8 mouse cellular contexts compared by ENCODE assay signal in genomic region chr1:86501114-86501532, GRCm38 (mm10). TPM values are rescaled to one million over a fixed set of nuclear protein-coding genes. Genes with fewer than 3 reads are reported as not detected.
DNase-seq lines count a peak whose midpoint lies in the region; ATAC-seq and TF ChIP-seq lines count a peak whose summit lies in the region.

No protein-coding gene starts in this region.

- H3K4me3 ChIP-seq in C2C12 (ENCODE audit: insufficient read depth, poor library complexity, severe bottlenecking) = no peak overlapping the region
- H3K4me3 ChIP-seq in embryonic facial prominence, embryonic 14.5 days (ENCODE audit: low read depth, low read length) = no peak overlapping the region
- H3K4me3 ChIP-seq in heart, postnatal 0 days (ENCODE audit: low read depth, low read length) = no peak overlapping the region
- H3K4me3 ChIP-seq in liver, embryonic 14.5 days (ENCODE audit: insufficient read depth in 1 of 2, low read depth in 2 of 2, low read length in 2 of 2) = no peak overlapping the region
- no peak overlapping the region for H3K4me3 ChIP-seq in neural tube, embryonic 15.5 days (replicated peaks)

- no peaks in the 10 kb centered on the region for H3K36me3 ChIP-seq in C2C12 (ENCODE audit: control insufficient read depth, insufficient read depth)
- H3K36me3 ChIP-seq in embryonic facial prominence, embryonic 14.5 days (ENCODE audit: control insufficient read depth, insufficient read depth, low read length) = no peaks in the 10 kb centered on the region
- H3K36me3 ChIP-seq in heart, postnatal 0 days (replicated peaks; ENCODE audit: control insufficient read depth, insufficient read depth, low read length) = no peaks in the 10 kb centered on the region
- no peaks in the 10 kb centered on the region for H3K36me3 ChIP-seq in liver, embryonic 14.5 days (replicated peaks; ENCODE audit: control insufficient read depth, insufficient read depth, low read depth)
- no peaks in the 10 kb centered on the region for H3K36me3 ChIP-seq in neural tube, embryonic 15.5 days

- no peak overlapping the region for H3ac ChIP-seq in C2C12 (ENCODE audit: control insufficient read depth, insufficient read length, low read depth)

- no peak overlapping the region for H3K9ac ChIP-seq in embryonic facial prominence, embryonic 14.5 days (ENCODE audit: low read depth, low read length)
- no peak overlapping the region for H3K9ac ChIP-seq in heart, postnatal 0 days (replicated peaks; ENCODE audit: low read depth, low read length)
- H3K9ac ChIP-seq in liver, embryonic 14.5 days (replicated peaks) = no peak overlapping the region
- H3K9ac ChIP-seq in neural tube, embryonic 15.5 days (replicated peaks) = peak overlapping the region; percentile 10; the same call in 1 of the 2 replicates

- H3K27ac ChIP-seq in embryonic facial prominence, embryonic 14.5 days (replicated peaks; ENCODE audit: low read depth, low read length) = peak overlapping the region; percentile 56; the same call in 1 of the 2 replicates
- peak overlapping the region; percentile 49 for H3K27ac ChIP-seq in heart, postnatal 0 days (ENCODE audit: low read depth)
- no peak overlapping the region for H3K27ac ChIP-seq in liver, embryonic 14.5 days
- H3K27ac ChIP-seq in neural tube, embryonic 15.5 days (replicated peaks) = peak overlapping the region; percentile 77

- WGBS in embryonic facial prominence, embryonic 14.5 days = 38% methylated on average over 6 of the region's 6 CpGs
- WGBS in heart, postnatal 0 days = 30% methylated on average over 6 of the region's 6 CpGs
- 16% methylated on average over 6 of the region's 6 CpGs for WGBS in liver, embryonic 14.5 days (ENCODE audit: insufficient replicate concordance)
- 26% methylated on average over 6 of the region's 6 CpGs for WGBS in neural tube, embryonic 15.5 days

- TF ChIP-seq EP300 in heart, postnatal 0 days (IDR thresholded peaks at IDR 0.05; ENCODE audit: low read depth) = no peak
- TF ChIP-seq EP300 in liver, embryonic 14.5 days (IDR thresholded peaks at IDR 0.05; ENCODE audit: low read depth) = no peak

- no peak for DNase-seq in embryonic facial prominence, embryonic 14.5 days (ENCODE audit: low spot score)
- DNase-seq in heart, postnatal 0 days (ENCODE audit: low spot score) = no peak
- peak; percentile 86 for DNase-seq in layer of hippocampus, adult 11-12 months (ENCODE audit: low spot score)
- no peak for DNase-seq in liver, embryonic 14.5 days (ENCODE audit: low read depth in 3 of 3, low spot score in 3 of 3)
- DNase-seq in thymus, postnatal 25 days = peak; percentile 84

- H3K4me1 ChIP-seq in embryonic facial prominence, embryonic 14.5 days (ENCODE audit: control insufficient read depth, insufficient read depth, low read length) = peaks cover 34% of the 10 kb centered on the region
- H3K4me1 ChIP-seq in heart, postnatal 0 days (ENCODE audit: control insufficient read depth, insufficient read depth) = peaks cover 37% of the 10 kb centered on the region
- peaks cover 12 to 42% of the 10 kb centered on the region in 2 experiments for H3K4me1 ChIP-seq in liver, embryonic 14.5 days (replicated peaks; ENCODE audit: control insufficient read depth in 2 of 2, insufficient read depth in 2 of 2, low read length in 1 of 2)
- peaks cover 72% of the 10 kb centered on the region for H3K4me1 ChIP-seq in neural tube, embryonic 15.5 days

- no peaks in the 10 kb centered on the region for H3K27me3 ChIP-seq in C2C12 (ENCODE audit: control insufficient read depth, insufficient read depth, insufficient read length)
- H3K27me3 ChIP-seq in embryonic facial prominence, embryonic 14.5 days (replicated peaks; ENCODE audit: control insufficient read depth, insufficient read depth, low read length) = no peaks in the 10 kb centered on the region
- no peaks in the 10 kb centered on the region for H3K27me3 ChIP-seq in heart, postnatal 0 days (ENCODE audit: control insufficient read depth, insufficient read depth, low read length)
- no peaks in the 10 kb centered on the region; the same call in 1 of the 2 replicates for H3K27me3 ChIP-seq in liver, embryonic 14.5 days (ENCODE audit: control insufficient read depth, insufficient read depth, low read length)
- no peaks in the 10 kb centered on the region for H3K27me3 ChIP-seq in neural tube, embryonic 15.5 days (replicated peaks)

- H3K4me2 ChIP-seq in embryonic facial prominence, embryonic 14.5 days (ENCODE audit: low read depth, low read length) = no peak overlapping the region; the same call in 1 of the 2 replicates
- no peak overlapping the region for H3K4me2 ChIP-seq in heart, postnatal 0 days (ENCODE audit: low read depth, low read length)
- no peak overlapping the region for H3K4me2 ChIP-seq in liver, embryonic 14.5 days (ENCODE audit: low read depth)
- no peak overlapping the region for H3K4me2 ChIP-seq in neural tube, embryonic 15.5 days

- no peaks in the 10 kb centered on the region for H3K9me3 ChIP-seq in embryonic facial prominence, embryonic 14.5 days (ENCODE audit: control insufficient read depth, low read length)
- H3K9me3 ChIP-seq in heart, postnatal 0 days (replicated peaks; ENCODE audit: control insufficient read depth, low read length) = no peaks in the 10 kb centered on the region
- H3K9me3 ChIP-seq in liver, embryonic 14.5 days (ENCODE audit: control insufficient read depth, low read length) = no peaks in the 10 kb centered on the region
- no peaks in the 10 kb centered on the region for H3K9me3 ChIP-seq in neural tube, embryonic 15.5 days (replicated peaks)

- H3K79me2 ChIP-seq in C2C12 (ENCODE audit: control insufficient read depth, insufficient read depth) = no peaks in the 10 kb centered on the region

- ATAC-seq in activated CD4-positive, CD25-positive, alpha-beta regulatory T cell, adult 4 months = peak; percentile 5
- no peak for ATAC-seq in embryonic facial prominence, embryonic 14.5 days (ENCODE audit: low read depth)
- ATAC-seq in heart, postnatal 0 days (ENCODE audit: insufficient read depth, low read depth) = no peak
- peak; percentile 18; the same call in 1 of the 2 replicates for ATAC-seq in liver, embryonic 14.5 days (ENCODE audit: insufficient read depth)
- ATAC-seq in neural tube, embryonic 15.5 days (ENCODE audit: low FRiP score) = no peak

- no peaks in the 10 kb centered on the region for H3K79me3 ChIP-seq in C2C12 (ENCODE audit: low read depth)

- peak; percentile 53 for TF ChIP-seq CTCF in C2C12 (IDR thresholded peaks at IDR 0.05; ENCODE audit: control insufficient read depth, insufficient read depth, insufficient read length)
- TF ChIP-seq CTCF in heart, postnatal 0 days (IDR thresholded peaks at IDR 0.05; ENCODE audit: low read depth) = peak; percentile 67
- TF ChIP-seq CTCF in liver, embryonic 14.5 days (IDR thresholded peaks at IDR 0.05; ENCODE audit: low read depth) = peak; percentile 92

TF ChIP-seq in C2C12, 6 proteins besides CTCF, POLR2A, EP300 and RAD21:
- TF ChIP-seq MYOG (IDR thresholded peaks at IDR 0.05; ENCODE audit: control insufficient read depth, extremely low read depth, insufficient read length) = no peak
- TF ChIP-seq FOSL1 (IDR thresholded peaks at IDR 0.05; ENCODE audit: insufficient read depth, low read length, poor library complexity, severe bottlenecking) = no peak
- TF ChIP-seq MYOD1 (IDR thresholded peaks at IDR 0.05; ENCODE audit: control insufficient read depth, insufficient read length, low read depth) = no peak

RNA-seq across cellular contexts. Expression of gene Ptma, which starts 25.4 kb away (rescaled TPM):
- 2,542 TPM for polyA plus RNA-seq in C2C12 (2012; fragmentation: generic; extraction: Trizol)
- 1,000 to 10,000 TPM; 2,967 to 3,416 TPM for polyA plus RNA-seq in activated CD4-positive, CD25-positive, alpha-beta regulatory T cell, adult 4 months (2017; shearing (Covaris generic))
- 1,814 and 2,055 TPM in 2 replicates for polyA plus RNA-seq in embryonic facial prominence, embryonic 14.5 days (2014; fragmentation: Nextera tagmentation; extraction: Ambion mirVana)
- total RNA-seq in heart, postnatal 0 days (2014; rRNA removed; ENCODE audit: low replicate concordance) = 379 and 399 TPM in 2 replicates
- 597 and 614 TPM in 2 replicates for polyA plus RNA-seq in heart, postnatal 0 days (2015; fragmentation: Nextera tagmentation; extraction: Ambion mirVana)
- polyA plus RNA-seq in liver, embryonic 14.5 days (2012; rRNA removed) = 466 and 1,286 TPM in 2 replicates
- polyA plus RNA-seq in liver, embryonic 14.5 days (2014; fragmentation: Nextera tagmentation; extraction: Ambion mirVana) = 993 and 1,059 TPM in 2 replicates
- 1,254 and 1,565 TPM in 2 replicates for polyA plus RNA-seq in neural tube, embryonic 15.5 days (2015; fragmentation: Nextera tagmentation; extraction: Ambion mirVana)

Comparison
In these comparisons a context has a peak if more than half of its experiments do, and no peak if none do; other contexts are left out.
1. ATAC-seq: peak in activated CD4-positive, CD25-positive, alpha-beta regulatory T cell, adult 4 months (single experiment) and liver, embryonic 14.5 days (single experiment); none in embryonic facial prominence, embryonic 14.5 days (single experiment), heart, postnatal 0 days (single experiment) and neural tube, embryonic 15.5 days (single experiment).
2. DNase-seq: peak in layer of hippocampus, adult 11-12 months (single experiment) and thymus, postnatal 25 days (single experiment); none in embryonic facial prominence, embryonic 14.5 days (single experiment), heart, postnatal 0 days (single experiment) and liver, embryonic 14.5 days (0 of 3).
3. Peak in every context shown above with its lines, with median percentiles within 50 percentile points of each other: CTCF ChIP-seq.